Mouse (Mus musculus) adrenal gland, adult 8-10 months (tissue): ENCODE measurements at regions not wholly inside any gene's neighbourhood (a gene's known extent, or its start where the extent isn't known, plus 50 kb on each side); places are given as distances from the start of the nearest gene placed in this dataset.

ENCODE experiments used
- DNase-seq: peaks from one replicate; pipeline ENCODE4 v3.0.0; 2022

DNA sequence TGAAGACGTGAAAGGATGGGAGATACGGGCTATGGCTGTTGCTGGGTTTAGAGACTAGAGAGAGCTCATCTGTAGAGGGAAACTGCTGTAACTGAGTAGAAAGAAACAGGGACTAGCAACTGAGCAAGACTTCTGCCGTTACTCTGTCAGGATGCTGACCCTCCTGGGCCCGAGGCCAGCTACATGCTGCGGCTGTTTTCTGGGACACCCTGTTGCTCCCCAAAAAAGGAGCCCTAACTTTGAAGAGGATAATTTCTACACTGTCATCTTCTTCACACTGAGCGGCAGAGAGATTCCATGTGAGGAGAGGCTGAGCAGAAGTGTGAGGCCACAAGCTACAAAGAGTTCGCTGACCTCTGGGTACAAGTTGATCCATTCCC, 74.2 kb upstream of the Ralgps2 start:
- DNase-seq, result no peak

DNA sequence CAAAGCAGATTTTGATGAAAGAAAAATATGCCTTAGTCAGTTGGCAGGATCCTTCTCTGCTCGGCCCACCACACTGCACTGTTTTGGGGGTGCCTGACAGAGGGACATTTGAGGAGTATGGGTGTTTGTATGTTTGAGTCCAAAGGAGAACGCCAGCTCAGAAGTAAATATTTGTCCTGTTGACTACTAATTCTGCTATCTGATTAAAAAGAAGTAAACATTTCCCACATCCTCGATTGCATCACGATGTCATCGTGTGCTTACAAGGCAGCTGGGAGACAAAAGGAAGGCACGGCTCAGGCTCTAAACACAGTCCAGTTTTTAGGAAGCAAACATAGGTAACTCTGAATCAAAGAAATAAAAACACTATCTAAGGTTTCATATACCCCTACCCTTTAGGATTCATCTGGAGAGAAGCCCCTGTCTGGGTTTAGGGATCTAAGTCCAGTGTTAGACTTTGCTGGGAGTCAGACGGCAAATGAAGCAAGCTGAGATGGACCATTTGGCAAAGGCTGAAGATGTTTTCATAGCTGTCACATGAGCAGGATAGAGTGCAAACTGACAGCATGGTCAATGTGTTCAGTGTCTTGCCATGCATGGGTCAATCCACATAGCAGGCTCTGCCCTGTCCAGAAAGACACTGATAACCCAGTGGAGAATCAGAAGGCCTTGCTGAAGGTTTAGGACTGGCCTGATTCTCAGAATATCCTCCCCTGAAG, 73.7 kb upstream of the Ralgps2 start:
- DNase-seq, result no peak

DNA sequence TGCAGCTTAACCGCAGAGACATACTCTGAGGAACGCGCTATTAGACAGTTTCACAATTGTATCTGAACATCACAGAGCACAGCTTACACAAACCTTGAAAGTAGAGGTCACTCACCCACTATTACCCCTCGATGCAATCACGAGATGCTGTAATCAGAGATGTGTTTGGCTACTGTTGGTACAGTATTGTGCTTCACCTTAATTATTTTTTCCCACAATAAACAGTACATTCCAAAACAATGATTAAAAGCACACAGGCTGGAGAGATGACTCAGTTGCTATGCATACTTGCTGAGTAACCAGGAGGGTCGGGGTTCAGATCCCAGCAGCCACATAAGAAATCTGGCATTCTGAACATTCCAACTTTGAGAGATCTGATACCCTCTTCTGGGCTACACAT, 71.8 kb upstream of the Ralgps2 start:
- DNase-seq, result no peak

DNA sequence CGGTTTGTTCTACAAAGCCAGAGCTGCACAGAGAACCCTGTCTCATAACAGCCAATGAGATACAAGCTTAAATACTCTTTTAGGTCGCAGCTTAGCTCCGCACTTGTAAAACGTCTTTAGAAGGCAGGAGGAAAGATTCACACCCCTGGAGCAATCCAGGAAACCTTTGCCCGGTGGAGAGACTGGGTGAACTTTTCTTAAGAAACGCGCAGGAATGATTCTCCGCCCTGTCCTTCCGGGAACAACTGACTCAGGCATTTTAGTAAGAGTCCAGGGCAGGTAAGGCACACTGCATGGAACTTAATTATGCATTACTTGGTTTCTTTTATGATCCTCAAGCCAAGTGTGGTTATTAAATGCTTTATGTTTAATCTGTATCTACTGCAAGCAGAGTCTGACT, 70.0 kb upstream of the Ralgps2 start:
- DNase-seq, result no peak

DNA sequence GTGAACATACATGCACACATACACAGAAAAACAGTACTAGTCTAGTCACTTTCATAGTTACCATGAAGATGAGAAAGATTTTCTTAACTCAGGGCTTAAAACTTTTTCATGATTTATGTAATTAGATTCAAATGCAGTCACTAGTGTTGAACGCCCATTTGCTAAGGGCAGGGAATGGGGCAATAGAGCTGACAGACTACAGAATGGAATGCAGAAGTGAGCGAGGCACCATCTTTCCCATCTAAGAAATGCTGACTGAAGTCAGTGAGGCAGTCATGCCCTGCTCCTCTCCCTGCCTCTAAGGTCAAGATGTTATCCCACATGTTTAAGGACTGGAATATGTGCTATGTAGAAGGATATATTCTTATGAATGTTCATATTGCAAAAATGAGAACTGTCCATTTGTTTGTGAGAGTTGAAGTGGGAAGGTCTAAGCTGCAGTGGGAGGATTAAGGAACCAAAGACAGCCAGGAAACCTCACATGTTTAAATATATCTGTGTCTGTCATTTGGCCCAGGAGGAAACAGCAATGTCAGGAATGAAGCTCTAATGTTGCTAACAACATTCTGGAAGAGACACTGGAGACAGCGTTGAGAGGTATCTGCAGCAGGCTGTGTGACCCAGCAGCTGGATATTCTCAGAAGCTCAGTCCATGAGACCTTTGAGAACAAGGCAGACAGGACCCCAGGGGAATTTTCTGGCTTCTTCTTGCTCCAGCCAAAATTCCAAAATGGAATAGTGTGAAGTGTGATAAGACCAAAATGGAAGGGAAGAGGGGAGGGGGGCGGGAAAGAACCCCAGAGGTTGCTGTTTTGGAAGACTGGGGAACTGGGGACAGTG, 68.7 kb upstream of the Ralgps2 start:
- no peak for DNase-seq

DNA sequence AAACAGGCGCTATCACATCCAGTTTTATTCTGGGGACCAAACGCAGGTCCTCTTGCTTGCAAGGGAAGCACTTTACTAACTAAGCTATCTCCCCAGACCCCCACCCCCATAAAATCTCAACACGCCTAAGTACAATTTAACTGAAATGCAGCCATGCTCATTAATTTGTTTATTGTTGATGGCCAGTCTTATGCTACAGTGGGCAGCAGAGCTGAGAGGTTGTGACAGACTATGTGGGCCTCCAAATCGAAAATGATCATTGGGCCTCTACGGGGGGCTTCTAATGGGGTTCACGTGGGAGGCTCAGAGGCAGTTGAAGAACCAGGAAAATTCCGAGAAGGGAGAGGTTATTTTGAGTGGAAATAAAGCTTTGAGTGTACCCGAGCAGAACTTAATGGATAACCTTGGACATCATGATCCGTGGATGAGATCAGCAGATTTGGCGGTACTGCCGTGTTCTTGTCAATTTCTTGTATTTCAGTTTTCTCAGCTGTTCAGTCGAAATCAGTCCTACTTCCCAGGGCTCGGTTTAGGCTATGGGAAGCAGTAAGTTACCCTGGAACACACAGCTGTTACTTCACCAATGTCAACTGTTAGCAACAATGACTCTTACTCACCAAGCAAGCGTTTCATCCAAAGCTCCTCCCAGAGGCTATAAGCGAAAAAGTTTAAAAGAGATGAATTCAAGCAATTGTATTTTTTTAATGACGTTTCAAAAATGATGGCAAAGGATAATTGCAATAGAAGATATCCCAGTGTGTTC, 65.1 kb upstream of the Ralgps2 start:
- DNase-seq, result no peak

DNA sequence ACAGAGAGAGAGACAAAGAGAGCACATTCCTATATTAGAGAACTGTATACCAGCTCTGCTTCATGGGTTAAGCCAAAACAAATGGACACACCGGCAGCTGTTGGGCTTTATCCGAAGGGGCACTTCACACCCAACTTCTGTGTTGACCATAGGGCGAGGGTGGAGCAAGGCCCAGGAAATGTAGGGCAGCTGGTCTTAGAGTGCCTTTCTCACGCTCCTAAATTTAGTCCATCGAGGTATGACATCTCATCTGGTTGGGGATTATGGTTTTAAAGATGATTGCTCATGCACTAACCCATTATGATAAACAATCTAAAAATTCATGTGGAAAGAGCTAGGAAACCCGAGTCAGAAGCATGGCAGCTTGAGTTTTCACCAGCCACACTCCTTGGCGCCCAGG, 63.6 kb upstream of the Ralgps2 start:
- DNase-seq, result no peak

DNA sequence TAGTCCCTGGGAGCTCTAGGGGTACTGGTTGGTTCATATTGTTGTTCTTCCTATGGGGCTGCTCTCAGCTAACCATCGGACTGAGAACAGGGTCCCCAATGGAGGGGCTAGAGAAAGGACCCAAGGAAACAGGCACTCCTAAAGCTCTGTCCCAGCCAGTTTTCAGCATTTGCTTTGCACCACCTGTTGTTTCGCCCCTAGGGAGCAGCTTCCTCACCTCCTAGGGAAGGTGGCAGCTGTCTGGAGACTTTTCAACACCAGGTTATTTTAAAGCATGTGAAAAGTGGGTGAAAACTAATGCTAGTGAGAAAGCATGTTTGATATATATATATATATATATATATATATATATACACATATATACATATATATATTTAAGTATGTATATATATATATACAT, 62.8 kb upstream of the Ralgps2 start:
- no peak for DNase-seq

DNA sequence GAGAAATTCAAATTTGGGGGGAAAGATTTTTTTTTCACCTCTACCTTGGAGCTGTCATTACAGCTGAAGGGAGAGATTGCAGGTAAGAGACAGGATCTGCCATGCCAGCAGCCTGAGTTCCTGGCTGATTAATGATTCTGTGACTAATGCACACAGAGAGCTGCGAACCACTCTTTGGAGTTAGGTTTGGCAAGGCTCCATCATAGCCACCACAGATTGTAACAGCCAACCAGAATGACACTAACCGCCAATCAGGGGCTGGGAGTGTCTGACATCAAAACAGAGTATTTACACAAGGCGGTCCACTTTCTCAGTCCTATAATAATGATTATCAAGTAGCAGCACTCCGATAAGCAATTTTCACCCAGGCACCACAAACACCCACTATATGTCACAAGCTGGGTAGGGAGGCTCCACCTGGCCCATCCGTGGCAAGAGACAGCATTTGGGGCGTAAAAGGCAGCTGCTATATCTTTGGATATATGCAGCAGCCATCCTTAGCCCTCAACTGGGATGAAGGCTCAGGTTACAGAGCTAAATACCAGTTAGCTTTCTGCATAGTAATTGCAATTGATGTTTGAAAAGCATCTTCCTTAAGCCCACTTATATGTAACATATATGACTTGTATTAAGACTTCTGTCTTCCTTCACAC, 61.7 kb upstream of the Ralgps2 start:
- no peak for DNase-seq

DNA sequence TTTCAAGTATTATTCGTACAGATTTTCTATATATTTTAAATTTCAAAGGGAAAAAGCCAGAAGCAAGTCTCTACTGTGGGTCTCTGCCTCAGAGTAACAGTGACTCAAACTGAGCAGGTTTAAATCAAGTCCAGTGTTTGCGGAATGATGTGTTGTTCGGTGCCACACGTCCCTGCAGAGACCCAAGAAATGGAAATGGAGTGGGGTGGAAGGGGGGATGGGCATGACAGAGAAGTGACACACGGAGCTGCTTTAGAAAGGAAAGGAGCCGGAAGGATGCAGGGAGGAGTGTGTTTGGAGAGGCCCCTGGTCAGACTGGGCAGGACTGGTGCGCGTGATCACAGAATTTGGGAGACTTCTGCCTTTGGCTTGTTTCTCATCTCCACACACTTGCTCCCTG, 60.5 kb upstream of the Ralgps2 start:
- no peak for DNase-seq

DNA sequence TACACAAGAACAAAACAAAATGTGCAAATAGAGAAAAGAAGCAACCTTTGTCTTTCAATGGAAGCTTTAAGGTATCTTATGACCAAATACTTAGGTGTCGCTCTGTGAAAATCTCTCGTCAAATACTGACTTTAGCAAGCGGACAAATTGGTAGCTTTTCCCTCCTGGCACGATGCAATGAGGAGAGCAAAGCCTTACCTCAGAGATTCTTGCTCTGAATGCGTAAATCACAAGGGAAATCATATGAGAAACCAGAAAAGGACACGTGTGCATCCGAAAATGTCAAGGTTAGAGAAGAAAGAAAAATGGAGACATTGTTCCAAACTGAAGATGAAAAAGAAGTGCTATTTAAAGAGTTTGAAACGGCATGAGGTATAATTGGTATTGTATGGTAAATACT, 59.8 kb upstream of the Ralgps2 start:
- DNase-seq, result no peak

DNA sequence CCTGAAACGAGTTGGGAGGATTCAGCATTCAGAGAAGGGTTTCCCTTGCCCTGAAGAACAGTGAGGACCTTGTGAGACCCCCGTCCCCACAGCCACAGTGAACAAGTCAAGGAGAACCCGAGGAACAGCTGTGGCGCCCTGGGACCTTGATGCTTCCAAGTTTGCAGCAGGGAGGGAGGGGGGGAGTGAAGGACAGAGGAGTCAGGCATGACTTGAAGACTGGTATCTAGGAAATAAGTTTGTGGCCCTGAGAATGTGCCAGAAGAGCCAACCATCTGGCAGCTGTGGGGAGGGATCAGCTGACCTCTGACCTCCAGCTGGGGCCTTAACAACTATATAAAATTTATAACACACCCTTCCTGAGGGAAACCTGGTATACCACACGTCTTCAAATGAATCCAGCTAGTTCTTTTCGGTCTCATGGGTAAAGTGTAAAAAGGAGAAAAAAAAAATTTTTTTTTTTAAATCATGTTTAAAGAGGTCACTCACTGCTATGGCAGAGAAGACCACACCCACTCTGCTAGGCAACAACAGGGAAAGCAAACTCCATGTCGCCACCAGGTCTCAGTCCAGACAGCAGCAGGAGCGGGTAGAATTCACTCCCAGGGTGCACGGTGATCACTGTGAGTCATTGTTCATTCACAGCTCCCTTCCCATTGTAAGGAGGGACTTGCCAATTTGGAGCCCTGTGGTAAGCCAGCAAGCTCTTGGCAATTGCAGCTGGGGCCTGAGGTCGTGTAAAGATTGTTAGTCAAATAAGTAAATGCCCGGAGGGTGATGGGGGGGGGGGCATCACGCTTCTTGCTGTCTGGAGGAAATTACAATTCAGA, 58.3 kb upstream of the Ralgps2 start:
- DNase-seq, result no peak

DNA sequence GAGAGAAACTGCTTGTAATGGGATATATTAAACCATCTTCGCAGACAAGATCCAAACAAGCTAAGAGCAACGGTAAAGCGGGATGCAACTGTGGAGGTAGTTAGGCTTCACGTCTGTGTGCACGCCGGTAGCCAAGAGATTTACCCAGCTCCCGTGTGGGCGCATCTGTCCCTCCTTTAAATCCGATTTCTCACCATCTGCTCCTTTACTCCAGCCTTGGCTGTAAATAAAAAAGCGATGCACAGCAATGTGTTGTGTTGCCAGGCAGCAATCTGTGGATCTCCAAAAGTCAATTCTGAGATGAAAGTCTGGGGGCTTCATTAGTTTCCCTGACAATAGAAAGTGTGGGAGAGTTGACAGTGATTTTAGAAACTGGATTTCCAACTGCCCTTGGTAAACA, 57.6 kb upstream of the Ralgps2 start:
- no peak for DNase-seq

DNA sequence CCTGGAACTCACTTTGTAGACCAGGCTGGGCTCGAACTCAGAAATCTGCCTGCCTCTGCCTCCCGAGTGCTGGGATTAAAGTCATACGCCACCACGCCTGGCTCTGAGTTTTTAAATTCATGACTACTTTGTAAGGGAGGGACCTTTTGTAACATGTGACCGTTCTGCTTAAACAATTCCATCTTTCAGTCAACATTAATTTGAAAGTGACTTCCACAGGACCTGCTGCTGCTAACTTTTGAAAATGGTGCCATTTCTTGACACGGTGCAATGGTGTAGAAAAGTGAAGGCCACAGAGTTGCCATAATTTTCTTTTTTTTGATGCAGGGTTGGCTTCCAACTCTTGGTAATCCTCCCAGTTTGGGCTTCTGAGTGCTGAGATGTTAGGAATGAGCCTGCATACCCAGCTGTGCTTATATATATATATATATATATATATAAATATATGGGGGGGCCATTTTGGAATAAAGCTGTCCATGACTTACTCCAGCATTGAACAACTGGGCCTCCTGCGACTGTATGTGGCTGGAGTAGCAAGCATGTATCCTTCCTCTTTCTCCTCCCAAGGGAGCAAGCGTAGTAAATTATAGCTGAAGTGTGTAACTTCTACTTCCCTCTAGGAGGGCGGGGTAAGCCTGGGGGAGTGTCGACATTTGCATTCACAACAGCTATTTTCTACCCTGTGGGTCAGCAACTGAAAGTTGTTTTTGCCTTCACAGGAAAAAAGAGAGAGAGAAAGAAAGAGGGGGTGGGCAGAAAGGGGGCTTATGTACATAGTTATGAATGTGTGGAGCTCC, 56.9 kb upstream of the Ralgps2 start:
- DNase-seq, result no peak

DNA sequence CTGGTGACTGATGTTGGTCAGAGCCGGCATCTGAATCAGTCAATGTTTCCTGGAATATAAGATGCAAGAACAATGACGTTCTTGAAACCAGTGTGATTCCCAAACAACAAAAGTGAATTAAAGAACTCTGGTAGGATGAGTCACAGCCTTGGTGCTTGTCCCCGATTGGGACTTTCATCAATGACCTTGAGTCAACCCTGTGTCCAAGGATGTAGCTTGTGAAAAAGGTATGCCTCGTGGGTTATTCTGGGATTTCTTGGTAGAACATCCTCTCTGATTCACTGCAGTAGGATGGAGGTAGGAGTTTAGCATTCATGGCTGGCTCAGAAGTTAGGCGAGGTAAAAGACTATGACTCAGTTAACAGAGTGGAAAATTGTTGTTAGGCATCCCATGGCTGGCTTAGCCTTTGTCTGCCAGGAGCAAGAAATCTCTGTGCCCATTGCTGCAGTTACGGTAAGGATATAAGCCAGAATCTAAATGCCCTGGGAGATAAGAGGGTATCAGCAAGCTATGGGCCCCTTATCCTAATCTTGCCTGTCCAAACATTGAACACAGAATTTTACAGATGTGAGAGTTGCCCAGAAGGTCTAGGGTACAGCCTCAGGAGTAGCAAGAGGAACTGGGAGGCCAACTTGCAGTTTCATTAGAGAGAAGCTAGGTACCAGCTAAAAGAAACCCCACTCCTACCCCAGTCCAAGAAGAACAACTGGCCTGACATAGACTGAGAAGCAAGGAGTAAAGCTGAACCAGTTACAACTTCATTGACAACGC, 55.9 kb upstream of the Ralgps2 start:
- no peak for DNase-seq

DNA sequence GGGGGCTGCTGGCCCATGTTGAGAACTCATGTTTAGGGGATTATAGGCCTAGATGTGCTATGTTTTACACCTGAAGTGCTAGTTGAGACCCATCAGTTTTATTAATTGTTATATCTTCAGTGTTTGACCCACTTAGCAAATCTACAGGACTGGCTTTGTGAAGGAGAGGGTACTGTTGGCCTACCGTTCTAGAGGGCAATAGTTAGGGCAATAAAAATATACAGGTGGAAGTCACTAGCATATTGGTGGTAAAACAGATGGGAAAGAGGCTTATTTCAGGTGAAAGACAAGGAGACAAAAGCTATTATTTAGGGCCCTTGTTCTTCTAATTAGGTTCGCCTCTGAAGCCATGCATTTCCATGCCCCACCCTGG, 55.2 kb upstream of the Ralgps2 start:
- no peak for DNase-seq

DNA sequence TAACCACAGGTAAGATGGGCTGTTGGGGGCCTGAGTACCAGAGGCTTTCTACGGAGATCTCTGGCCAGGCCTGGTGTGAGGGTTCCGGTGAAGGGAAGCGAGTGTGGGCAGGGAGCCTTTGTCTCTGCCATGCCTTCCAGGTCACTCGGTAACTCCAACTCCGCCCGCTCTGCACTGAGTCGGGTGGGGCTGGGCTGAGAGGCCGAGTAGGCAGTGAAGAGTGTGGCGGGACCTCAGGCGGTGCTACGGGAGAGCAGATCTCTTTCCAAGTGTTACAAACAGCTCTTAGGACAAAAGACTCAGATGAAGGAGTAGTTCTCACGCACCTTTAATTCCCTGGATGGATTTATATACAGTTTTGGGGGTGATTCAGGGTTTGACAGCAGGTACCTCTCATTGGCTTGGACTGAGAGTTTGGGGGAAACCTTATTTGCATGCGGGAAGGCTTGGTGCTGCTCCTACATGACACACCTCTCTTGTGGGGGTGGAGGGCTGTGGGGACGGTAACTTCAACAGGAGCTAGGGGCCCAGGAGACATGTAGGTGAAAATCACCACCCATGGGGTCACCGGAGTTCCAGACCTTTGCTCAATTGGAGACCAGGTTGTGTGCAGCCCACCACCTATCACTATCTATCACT, 54.7 kb upstream of the Ralgps2 start:
- DNase-seq, result no peak

DNA sequence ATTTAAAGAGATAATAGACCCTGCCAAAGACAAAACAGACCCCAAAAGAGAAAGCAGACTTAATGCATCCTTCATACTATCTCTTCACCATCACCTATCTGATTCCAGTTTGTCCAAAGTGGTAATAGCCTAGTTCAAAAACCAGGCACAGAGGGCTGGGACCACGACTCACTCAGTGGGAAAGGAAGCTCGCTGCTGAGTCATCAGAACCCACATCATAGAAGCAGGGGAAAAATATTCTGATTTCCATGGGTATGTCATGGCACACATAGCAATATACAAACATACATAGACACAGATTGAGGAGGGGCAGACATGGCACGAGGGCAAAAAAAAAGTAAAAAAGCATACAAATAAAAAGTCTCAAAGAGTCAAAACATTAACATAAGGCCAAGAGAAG, 53.7 kb upstream of the Ralgps2 start:
- no peak for DNase-seq

DNA sequence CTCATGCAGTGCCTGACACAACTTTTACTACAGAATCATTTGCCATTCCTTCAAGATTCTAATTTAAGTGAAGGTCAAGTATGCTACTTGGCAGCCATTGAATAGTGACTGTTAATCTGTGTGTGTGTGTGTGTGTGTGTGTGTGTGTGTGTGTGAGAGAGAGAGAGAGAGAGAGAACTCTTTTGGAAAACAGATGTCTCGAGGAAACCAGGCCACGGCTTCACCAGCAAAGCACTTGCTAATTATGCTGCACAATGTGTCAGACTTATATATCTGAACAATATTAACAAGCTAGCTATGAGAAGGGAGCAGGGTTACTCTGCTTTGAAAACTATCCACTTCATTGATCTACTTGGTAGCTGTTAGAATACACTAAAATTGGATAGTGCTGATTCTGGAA, 53.1 kb upstream of the Ralgps2 start:
- DNase-seq, result no peak
